Mouse (Mus musculus): ENCODE measurements around the gene Plxna2.

- TF ChIP-seq CTCF (IDR thresholded peaks at IDR 0.05; ENCODE audit: borderline replicate concordance, control insufficient read depth, extremely low read depth, insufficient read depth, low read length, poor library complexity) (no peak), POLR2A (IDR thresholded peaks at IDR 0.05; ENCODE audit: control insufficient read depth, extremely low read depth, insufficient read depth, low read length, poor library complexity) (no peak)
Measured at GRCm38 (mm10) chr1:194613923-194614830, 3.8 kb upstream of the Plxna2 start.
